Mouse (Mus musculus): ENCODE data around the gene Eogt. TPM values are rescaled to one million over a fixed set of nuclear protein-coding genes. Genes with fewer than 3 reads are reported as not detected.

Eogt gene
- polyA plus RNA-seq, 1 experiment from 2014 or later = 15.1 TPM

DNA sequence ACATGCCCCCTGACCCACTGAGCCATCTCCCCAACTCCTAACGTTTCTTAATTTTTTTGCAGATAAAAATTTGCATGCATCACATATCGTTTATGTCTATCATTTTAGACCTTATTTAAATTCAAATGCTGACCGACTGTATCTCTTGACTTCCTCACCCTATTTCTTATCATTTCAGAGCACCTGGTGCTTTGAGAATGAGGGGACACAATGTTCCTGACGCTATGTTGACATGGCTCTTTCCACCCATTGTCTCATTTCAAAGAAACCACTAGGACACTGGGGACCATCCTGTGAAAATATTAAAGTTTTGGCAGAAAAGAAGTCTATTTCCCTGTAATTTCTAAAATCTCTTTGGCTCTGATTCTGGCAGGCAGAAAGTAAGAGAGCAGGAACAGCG is 32.1 kb downstream of the Eogt start:
- Histone ChIP-seq H3K9me3 (replicated peaks; ENCODE audit: control insufficient read depth, low read length, poor library complexity, severe bottlenecking) (no peaks in the 10 kb centered on the region), H3K4me3 (ENCODE audit: low read depth, low read length) (no peak overlapping the region), H3K27ac (ENCODE audit: low read length) (no peak overlapping the region), H3K36me3 (ENCODE audit: control insufficient read depth, insufficient read depth, low read length) (0 out of 2 replicates have a peak, but pooled peaks cover 3% of the 10 kb centered on the region), H3K4me1 (ENCODE audit: control insufficient read depth, insufficient read depth, low read length) (no peaks in the 10 kb centered on the region), H3K4me2 (ENCODE audit: low read length) (no peak overlapping the region), H3K9ac (ENCODE audit: low read depth, low read length) (no peak overlapping the region), H3K27me3 (ENCODE audit: control insufficient read depth, insufficient read depth, low read depth, low read length) (no peaks in the 10 kb centered on the region)
- no peak for ATAC-seq
- 74% methylated on average over 5 of the region's 5 CpGs for WGBS

- Histone ChIP-seq H3K4me3 (ENCODE audit: low read depth, low read length) (no peak overlapping the region), H3K9me3 (replicated peaks; ENCODE audit: control insufficient read depth, low read length, poor library complexity, severe bottlenecking) (no peaks in the 10 kb centered on the region), H3K27ac (ENCODE audit: low read length) (no peak overlapping the region), H3K27me3 (ENCODE audit: control insufficient read depth, insufficient read depth, low read depth, low read length) (no peaks in the 10 kb centered on the region), H3K36me3 (ENCODE audit: control insufficient read depth, insufficient read depth, low read length) (0 out of 2 replicates have a peak, but pooled peaks cover 3% of the 10 kb centered on the region), H3K4me2 (ENCODE audit: low read length) (no peak overlapping the region), H3K9ac (ENCODE audit: low read depth, low read length) (no peak overlapping the region), H3K4me1 (ENCODE audit: control insufficient read depth, insufficient read depth, low read length) (no peaks in the 10 kb centered on the region)
- 61% methylated on average over 3 of the region's 3 CpGs for WGBS
- no peak for ATAC-seq
These were observed 34.2 kb downstream of the Eogt start for GRCm38 (mm10) chr6:97114821-97115220.

DNA sequence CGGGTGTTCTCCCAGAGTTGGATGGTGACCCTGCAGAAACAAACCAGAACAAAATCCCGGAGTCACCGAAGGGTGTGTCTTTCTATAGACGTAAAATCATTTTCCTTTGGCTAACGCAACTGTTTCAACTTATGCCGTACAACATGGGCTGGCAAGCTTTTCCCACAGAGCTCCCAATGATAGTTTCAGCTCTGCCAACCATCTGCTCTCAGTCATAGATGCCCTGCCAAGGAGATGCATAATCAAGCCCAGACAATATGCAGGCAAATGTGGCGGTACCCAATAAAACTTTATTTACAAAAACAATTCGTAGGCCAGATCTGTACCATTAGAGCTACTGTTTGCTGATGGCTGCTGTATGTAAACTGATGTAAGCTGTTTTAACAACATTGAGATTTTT is 36.8 kb downstream of the Eogt start:
- Histone ChIP-seq H3K36me3 (ENCODE audit: control insufficient read depth, insufficient read depth, low read length) (no peaks in the 10 kb centered on the region), H3K9ac (ENCODE audit: low read depth, low read length) (no peak overlapping the region), H3K4me3 (ENCODE audit: low read depth, low read length) (no peak overlapping the region), H3K27me3 (ENCODE audit: control insufficient read depth, insufficient read depth, low read depth, low read length) (no peaks in the 10 kb centered on the region), H3K27ac (ENCODE audit: low read length) (no peak overlapping the region), H3K9me3 (replicated peaks; ENCODE audit: control insufficient read depth, low read length, poor library complexity, severe bottlenecking) (no peaks in the 10 kb centered on the region), H3K4me1 (ENCODE audit: control insufficient read depth, insufficient read depth, low read length) (no peaks in the 10 kb centered on the region), H3K4me2 (ENCODE audit: low read length) (no peak overlapping the region)
- WGBS = 93% methylated on average over 8 of the region's 8 CpGs
- no peak for ATAC-seq

DNA sequence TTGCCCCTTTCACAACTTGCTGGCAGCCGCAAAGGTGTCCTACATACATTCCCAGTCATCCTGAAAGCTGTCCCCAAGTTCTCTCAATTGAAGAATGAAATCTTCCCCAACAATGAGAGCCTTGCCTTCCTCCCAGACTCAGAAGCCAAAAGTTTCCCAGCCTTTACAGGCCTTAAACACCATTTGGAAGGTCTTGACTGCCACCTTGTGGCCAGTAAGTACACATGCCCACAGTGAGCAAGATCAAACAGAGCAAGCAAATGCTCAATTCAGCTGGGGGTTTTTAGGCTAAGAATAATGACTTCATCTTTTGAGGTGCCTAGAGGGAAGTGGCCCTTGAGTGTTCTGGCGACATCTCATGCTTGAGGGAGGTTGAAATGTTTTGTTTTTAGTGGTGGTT is 42.2 kb downstream of the Eogt start:
- no peaks in the 10 kb centered on the region for H3K9me3 ChIP-seq (replicated peaks; ENCODE audit: control insufficient read depth, low read length, poor library complexity, severe bottlenecking)
- peak; percentile 87 for ATAC-seq
- H3K4me3 ChIP-seq (ENCODE audit: low read depth, low read length) = no peak overlapping the region
- no peak overlapping the region for H3K27ac ChIP-seq (ENCODE audit: low read length)
- no peak overlapping the region for H3K9ac ChIP-seq (ENCODE audit: low read depth, low read length)
- H3K4me1 ChIP-seq (ENCODE audit: control insufficient read depth, insufficient read depth, low read length) = no peaks in the 10 kb centered on the region; the same call in 1 of the 2 replicates
- H3K36me3 ChIP-seq (ENCODE audit: control insufficient read depth, insufficient read depth, low read length) = no peaks in the 10 kb centered on the region
- no peak overlapping the region for H3K4me2 ChIP-seq (ENCODE audit: low read length)
- H3K27me3 ChIP-seq (ENCODE audit: control insufficient read depth, insufficient read depth, low read depth, low read length) = no peaks in the 10 kb centered on the region
- WGBS = 13% methylated on average over 2 of the region's 2 CpGs

DNA sequence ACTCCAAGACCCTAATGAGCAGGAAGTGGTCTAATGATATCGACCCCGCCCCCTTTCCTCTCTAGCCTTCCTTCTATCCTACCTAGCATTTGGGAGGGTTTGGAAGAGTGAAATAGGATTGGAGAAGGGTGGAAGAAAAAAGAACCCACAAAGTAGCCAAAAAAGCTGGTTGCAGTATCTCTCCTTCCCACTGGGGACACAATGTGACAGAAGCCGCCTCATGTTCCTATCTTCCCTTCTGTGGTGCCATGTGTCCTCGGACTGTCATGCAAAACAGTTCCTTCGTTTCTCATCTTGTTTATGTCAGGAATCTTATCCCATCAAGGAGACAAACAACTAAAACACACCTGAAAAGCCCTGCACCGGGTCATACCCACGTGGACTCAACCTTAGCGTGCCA is 42.9 kb downstream of the Eogt start:
- no peaks in the 10 kb centered on the region for H3K27me3 ChIP-seq (ENCODE audit: control insufficient read depth, insufficient read depth, low read depth, low read length)
- 82% methylated on average over 8 of the region's 8 CpGs for WGBS
- H3K27ac ChIP-seq (ENCODE audit: low read length) = no peak overlapping the region
- no peaks in the 10 kb centered on the region for H3K36me3 ChIP-seq (ENCODE audit: control insufficient read depth, insufficient read depth, low read length)
- no peak overlapping the region for H3K4me3 ChIP-seq (ENCODE audit: low read depth, low read length)
- H3K9ac ChIP-seq (ENCODE audit: low read depth, low read length) = no peak overlapping the region
- H3K4me2 ChIP-seq (ENCODE audit: low read length) = no peak overlapping the region
- peaks cover 3% of the 10 kb centered on the region; the same call in 1 of the 2 replicates for H3K4me1 ChIP-seq (ENCODE audit: control insufficient read depth, insufficient read depth, low read length)
- no peaks in the 10 kb centered on the region for H3K9me3 ChIP-seq (replicated peaks; ENCODE audit: control insufficient read depth, low read length, poor library complexity, severe bottlenecking)
- ATAC-seq = no peak

DNA sequence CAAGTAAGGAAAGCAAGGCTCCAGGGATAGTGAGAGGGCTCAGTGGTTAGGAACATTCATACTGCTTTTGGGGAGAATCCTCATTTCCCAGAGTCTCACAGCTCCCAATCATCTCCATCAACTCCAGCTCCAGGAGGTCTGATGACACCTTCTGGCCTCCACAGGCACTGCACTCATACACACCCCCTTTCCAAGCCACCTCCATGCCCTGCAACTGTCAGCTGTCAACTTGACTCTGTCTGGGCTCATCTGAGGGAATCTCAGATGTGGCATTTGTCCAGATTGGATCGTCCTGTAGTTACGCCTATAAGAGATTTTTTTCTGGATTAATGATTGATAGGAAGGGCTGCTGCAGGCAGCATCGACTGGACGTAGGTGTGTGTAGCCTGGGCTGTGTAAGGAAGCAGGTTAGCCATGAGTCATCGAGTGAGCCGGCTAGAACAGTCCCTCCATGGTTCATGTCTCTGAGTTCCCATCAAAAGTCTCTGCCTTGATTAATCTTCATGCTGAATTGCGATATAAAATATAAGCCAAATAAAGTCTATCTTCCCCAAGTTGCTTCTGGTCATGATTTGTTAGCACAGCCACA is 44.6 kb downstream of the Eogt start:
- H3K27me3 ChIP-seq (ENCODE audit: control insufficient read depth, insufficient read depth, low read depth, low read length) = no peaks in the 10 kb centered on the region
- H3K27ac ChIP-seq (ENCODE audit: low read length) = no peak overlapping the region
- H3K4me2 ChIP-seq (ENCODE audit: low read length) = no peak overlapping the region
- 88% methylated on average over 7 of the region's 7 CpGs for WGBS
- no peak overlapping the region for H3K9ac ChIP-seq (ENCODE audit: low read depth, low read length)
- H3K36me3 ChIP-seq (ENCODE audit: control insufficient read depth, insufficient read depth, low read length) = no peaks in the 10 kb centered on the region
- H3K4me1 ChIP-seq (ENCODE audit: control insufficient read depth, insufficient read depth, low read length) = peaks cover 3% of the 10 kb centered on the region; the same call in 1 of the 2 replicates
- no peaks in the 10 kb centered on the region for H3K9me3 ChIP-seq (replicated peaks; ENCODE audit: control insufficient read depth, low read length, poor library complexity, severe bottlenecking)
- no peak overlapping the region for H3K4me3 ChIP-seq (ENCODE audit: low read depth, low read length)
- no peak for ATAC-seq

DNA sequence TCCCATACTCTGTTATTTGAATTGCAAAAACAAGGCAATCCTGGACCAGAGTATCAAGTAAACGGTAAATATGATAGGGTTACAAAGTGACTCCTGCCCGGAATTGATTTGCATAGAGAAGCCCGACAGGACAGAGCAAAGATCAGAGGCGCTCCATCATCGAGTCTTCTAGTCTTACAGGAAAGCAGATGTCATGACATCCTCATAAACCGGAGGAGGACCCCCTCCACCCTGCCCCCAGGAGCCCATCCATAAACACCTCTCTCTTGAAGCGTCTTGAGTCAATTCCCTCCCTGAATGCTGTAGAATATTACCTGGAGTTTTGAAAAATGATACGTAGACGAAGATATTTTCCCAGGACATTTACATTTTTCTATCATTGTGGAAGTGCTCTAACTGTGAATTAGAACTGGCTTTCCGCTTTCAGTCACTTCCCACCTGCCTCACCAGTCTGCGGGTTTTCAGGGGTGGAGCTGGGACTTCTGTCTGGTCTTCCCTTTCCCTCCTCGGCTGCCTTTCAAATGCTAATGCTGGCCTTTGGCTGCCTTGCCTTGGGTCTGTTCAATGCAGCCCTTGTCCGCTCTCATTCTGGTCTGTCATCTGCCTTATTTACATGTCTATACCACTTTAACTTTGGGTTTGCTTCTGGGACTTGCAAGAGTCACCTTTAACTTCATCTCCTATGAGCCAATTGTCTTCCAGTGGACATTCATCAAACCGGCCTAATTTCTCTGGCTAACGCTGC is 46.9 kb downstream of the Eogt start:
- H3K4me1 ChIP-seq (ENCODE audit: control insufficient read depth, insufficient read depth, low read length) = peaks cover 3% of the 10 kb centered on the region; the same call in 1 of the 2 replicates
- 5% methylated on average over 15 of the region's 15 CpGs for WGBS
- H3K27me3 ChIP-seq (ENCODE audit: control insufficient read depth, insufficient read depth, low read depth, low read length) = no peaks in the 10 kb centered on the region
- peak; percentile 64 for ATAC-seq
- 0 out of 2 replicates have a peak overlapping the region, but pooled peaks have one; percentile 0 for H3K4me2 ChIP-seq (ENCODE audit: low read length)
- no peaks in the 10 kb centered on the region for H3K36me3 ChIP-seq (ENCODE audit: control insufficient read depth, insufficient read depth, low read length)
- H3K4me3 ChIP-seq (ENCODE audit: low read depth, low read length) = no peak overlapping the region
- H3K9me3 ChIP-seq (replicated peaks; ENCODE audit: control insufficient read depth, low read length, poor library complexity, severe bottlenecking) = no peaks in the 10 kb centered on the region
- H3K27ac ChIP-seq (ENCODE audit: low read length) = no peak overlapping the region
- H3K9ac ChIP-seq (ENCODE audit: low read depth, low read length) = no peak overlapping the region

DNA sequence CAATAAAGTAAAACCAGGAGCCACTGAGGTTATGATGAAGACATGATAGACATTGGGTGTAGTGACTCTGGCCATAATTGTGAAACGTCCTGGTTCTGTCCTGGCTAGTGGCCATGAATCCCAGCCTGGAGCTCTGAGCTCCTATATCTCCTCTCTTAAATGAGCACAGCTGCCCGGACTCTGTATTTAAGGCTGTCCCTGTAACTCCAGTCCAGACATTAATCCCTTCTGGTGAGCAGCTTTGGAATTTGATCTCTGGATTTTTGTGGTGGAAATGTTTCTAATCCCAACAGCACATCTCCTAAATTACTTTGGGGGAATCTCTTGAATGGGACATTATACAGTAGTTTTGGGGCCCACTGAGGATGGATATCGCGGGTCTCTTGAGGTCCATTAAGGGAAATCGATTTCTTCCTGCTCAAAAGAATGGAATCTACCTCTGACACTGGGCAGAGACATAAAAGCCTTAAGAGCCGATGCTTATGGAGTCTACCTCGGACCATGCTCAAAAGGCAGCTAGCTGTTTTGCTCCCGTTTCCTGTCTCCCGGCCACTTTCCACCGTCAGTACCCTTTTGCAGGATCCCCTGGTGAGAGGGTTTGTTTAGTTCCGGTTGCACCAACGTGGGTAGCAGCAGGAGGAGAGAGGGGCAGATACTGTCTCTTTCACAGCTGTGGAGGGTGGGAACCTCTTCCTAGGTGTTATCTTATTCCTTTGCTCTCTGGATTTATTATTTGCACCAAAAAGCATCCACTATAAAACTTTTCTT is 47.6 kb downstream of the Eogt start:
- H3K9me3 ChIP-seq (replicated peaks; ENCODE audit: control insufficient read depth, low read length, poor library complexity, severe bottlenecking) = no peaks in the 10 kb centered on the region
- H3K4me2 ChIP-seq (ENCODE audit: low read length) = no peak overlapping the region; the same call in 1 of the 2 replicates
- no peaks in the 10 kb centered on the region for H3K36me3 ChIP-seq (ENCODE audit: control insufficient read depth, insufficient read depth, low read length)
- WGBS = 16% methylated on average over 12 of the region's 12 CpGs
- ATAC-seq = no peak
- H3K4me3 ChIP-seq (ENCODE audit: low read depth, low read length) = no peak overlapping the region
- no peak overlapping the region for H3K27ac ChIP-seq (ENCODE audit: low read length)
- peaks cover 3% of the 10 kb centered on the region; the same call in 1 of the 2 replicates for H3K4me1 ChIP-seq (ENCODE audit: control insufficient read depth, insufficient read depth, low read length)
- H3K9ac ChIP-seq (ENCODE audit: low read depth, low read length) = no peak overlapping the region
- H3K27me3 ChIP-seq (ENCODE audit: control insufficient read depth, insufficient read depth, low read depth, low read length) = no peaks in the 10 kb centered on the region

- no peak overlapping the region for H3K4me3 ChIP-seq (ENCODE audit: low read depth, low read length)
- WGBS = 98% methylated on average over 2 of the region's 2 CpGs
- peaks cover 13% of the 10 kb centered on the region for H3K4me1 ChIP-seq (ENCODE audit: control insufficient read depth, insufficient read depth, low read length)
These were observed 66.6 kb downstream of the Eogt start for GRCm38 (mm10) chr6:97082336-97082735.

More at GRCm38 (mm10) chr6:97082336-97082735, 66.6 kb downstream of the Eogt start:
- no peak for ATAC-seq
- no peaks in the 10 kb centered on the region for H3K9me3 ChIP-seq (replicated peaks; ENCODE audit: control insufficient read depth, low read length, poor library complexity, severe bottlenecking)
- H3K36me3 ChIP-seq (ENCODE audit: control insufficient read depth, insufficient read depth, low read length) = no peaks in the 10 kb centered on the region
- H3K9ac ChIP-seq (ENCODE audit: low read depth, low read length) = no peak overlapping the region
- H3K27ac ChIP-seq (ENCODE audit: low read length) = no peak overlapping the region
- no peaks in the 10 kb centered on the region for H3K27me3 ChIP-seq (ENCODE audit: control insufficient read depth, insufficient read depth, low read depth, low read length)
- H3K4me2 ChIP-seq (ENCODE audit: low read length) = no peak overlapping the region
